Mouse (Mus musculus): Measurements from ENCODE around the gene Foxp1.

DNA sequence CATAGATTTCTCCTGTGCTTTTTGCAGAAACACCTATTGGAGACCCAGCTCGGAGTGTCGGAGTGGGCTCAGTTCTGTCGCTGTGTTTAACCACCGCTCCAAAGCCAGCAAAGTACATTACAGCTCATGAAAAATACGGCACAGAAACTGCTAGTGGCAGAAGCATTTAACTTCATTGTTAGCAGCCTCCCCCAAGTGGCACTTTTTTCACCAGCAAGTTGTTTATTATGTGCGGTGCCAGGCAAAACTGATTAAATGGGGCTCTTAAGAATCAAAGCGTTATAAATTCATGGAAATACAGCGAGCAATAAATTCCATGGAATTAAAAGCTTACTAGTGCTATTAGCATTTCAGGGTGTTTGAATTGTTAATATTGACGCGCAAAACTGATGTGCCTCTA, 289.1 kb downstream of the Foxp1 start:
- TF ChIP-seq CTCF (IDR thresholded peaks at IDR 0.05; ENCODE audit: extremely low read depth, insufficient read depth, insufficient read length, insufficient replicate concordance) (no peak), POLR2A (IDR thresholded peaks at IDR 0.05; ENCODE audit: low read depth, low read length) (no peak)
